Mouse (Mus musculus): ENCODE measurements around the gene Bbc3. TPM values are rescaled to one million over a fixed set of nuclear protein-coding genes. Genes with fewer than 3 reads are reported as not detected.
"Not testable (repeated sequence)": the region's sequence is repeated elsewhere in the genome, so short reads cannot be mapped to it uniquely, and the experiment has no call there.

The Bbc3 gene
- 8.2 and 9.3 TPM in 2 replicates for polyA plus RNA-seq (2016; fragmentation: Nextera tagmentation; extraction: Ambion mirVana)

DNA sequence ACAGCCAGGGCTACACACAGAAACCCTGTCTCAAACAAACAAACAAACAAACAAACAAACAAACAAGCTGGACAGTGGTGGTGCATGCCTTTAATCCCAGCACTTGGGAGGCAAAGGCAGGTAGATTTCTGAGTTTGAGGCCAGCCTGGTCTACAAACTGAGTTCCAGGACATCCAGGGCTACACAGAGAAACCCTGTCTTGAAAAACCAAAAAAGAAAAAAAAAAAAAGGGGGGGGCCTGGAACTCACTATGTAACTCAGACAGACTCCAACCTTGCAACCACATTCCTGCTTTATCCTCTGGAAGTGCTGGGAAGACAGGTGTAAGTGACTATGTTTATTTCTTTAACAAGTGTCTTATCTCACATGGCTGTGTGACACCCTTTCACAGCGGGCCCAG, at the start of gene Bbc3:
TSS of gene Bbc3 (plus strand) at position 301 of the 400 bp plus-strand sequence.
- H3K9me3 ChIP-seq; ATAC-seq (ENCODE audit: insufficient number of reproducible peaks, insufficient read depth, low FRiP score, low TSS enrichment, low read depth); H3K36me3 ChIP-seq: not testable (repeated sequence)
- Histone ChIP-seq H3K9ac (replicated peaks) (peak within 1 kb of the TSS; percentile 53; the same call in 1 of the 2 replicates), H3K27me3 (peaks cover 29% of the 10 kb centered on the region), H3K4me1 (replicated peaks) (peaks cover 46% of the 10 kb centered on the region), H3K27ac (peak within 1 kb of the TSS; percentile 41; the same call in 1 of the 2 replicates), H3K4me2 (peak within 1 kb of the TSS; percentile 99), H3K4me3 (replicated peaks) (peak within 1 kb of the TSS; percentile 69)
- WGBS = 48% methylated on average over 1 of the region's 1 CpGs

DNA sequence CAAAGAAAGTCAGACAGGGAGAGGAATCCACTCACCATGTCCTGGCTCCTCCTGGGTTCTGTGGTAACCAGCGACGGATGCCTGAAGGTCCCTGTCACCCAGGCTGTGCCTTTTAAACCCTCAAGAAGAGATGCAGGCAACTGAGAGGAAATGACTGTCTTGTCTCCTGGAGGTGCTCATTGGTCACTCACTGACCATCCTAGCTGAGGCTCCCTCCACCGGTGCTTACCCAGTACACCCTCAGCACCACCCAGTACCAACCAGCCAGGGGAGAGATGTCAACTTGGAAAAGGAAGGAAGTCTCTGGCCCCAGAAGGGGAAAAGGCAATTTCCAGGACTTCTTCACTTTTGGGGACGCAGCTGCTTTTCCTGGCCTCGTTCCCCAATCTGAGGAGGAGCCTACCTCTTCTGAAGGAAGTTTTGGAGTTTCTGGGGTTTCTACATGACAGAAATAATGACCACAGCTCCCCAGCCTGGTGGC, 49.0 kb upstream of the Bbc3 start, which contains the start of gene C5ar1:
TSS of gene C5ar1 (minus strand) at position 431 of the 481 bp plus-strand sequence.
- H3K4me2 ChIP-seq = no peak within 1 kb of the TSS
- H3K4me3 ChIP-seq (replicated peaks) = no peak within 1 kb of the TSS
- WGBS = 89% methylated on average over 5 of the region's 5 CpGs
- H3K9me3 ChIP-seq = no peaks in the 10 kb centered on the region
- H3K27ac ChIP-seq = no peak within 1 kb of the TSS
- H3K9ac ChIP-seq (replicated peaks) = no peak within 1 kb of the TSS
- H3K36me3 ChIP-seq = no peaks in the 10 kb centered on the region
- ATAC-seq (ENCODE audit: insufficient number of reproducible peaks, insufficient read depth, low FRiP score, low TSS enrichment, low read depth) = no peak
- no peaks in the 10 kb centered on the region for H3K4me1 ChIP-seq (replicated peaks)
- no peaks in the 10 kb centered on the region for H3K27me3 ChIP-seq

DNA sequence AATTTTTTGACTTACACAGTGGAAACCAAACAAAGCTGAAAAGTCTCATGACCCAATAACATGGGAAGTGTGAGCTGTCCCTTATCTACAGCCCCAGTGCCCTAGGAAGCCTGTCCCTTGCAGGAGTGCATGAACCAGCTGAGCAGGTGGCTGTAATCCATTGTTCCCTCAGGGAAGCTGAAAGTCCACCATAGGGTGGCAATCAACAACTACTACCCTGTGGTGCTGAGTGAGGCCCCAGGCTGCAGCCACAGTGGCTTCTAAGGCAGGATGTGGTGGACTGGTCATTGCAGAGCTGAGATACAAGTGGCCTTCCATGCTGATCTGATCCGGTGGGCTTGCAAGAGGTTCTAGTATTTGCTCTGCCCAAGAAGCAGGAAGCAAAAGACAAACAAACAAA, 47.1 kb upstream of the Bbc3 start:
- Histone ChIP-seq H3K4me2 (no peak overlapping the region), H3K27ac (no peak overlapping the region), H3K36me3 (no peaks in the 10 kb centered on the region), H3K4me1 (replicated peaks) (no peaks in the 10 kb centered on the region), H3K27me3 (no peaks in the 10 kb centered on the region), H3K4me3 (replicated peaks) (no peak overlapping the region), H3K9me3 (peaks cover 7% of the 10 kb centered on the region), H3K9ac (replicated peaks) (no peak overlapping the region)
- ATAC-seq (ENCODE audit: insufficient number of reproducible peaks, insufficient read depth, low FRiP score, low TSS enrichment, low read depth) = no peak
- 74% methylated on average over 1 of the region's 1 CpGs for WGBS

DNA sequence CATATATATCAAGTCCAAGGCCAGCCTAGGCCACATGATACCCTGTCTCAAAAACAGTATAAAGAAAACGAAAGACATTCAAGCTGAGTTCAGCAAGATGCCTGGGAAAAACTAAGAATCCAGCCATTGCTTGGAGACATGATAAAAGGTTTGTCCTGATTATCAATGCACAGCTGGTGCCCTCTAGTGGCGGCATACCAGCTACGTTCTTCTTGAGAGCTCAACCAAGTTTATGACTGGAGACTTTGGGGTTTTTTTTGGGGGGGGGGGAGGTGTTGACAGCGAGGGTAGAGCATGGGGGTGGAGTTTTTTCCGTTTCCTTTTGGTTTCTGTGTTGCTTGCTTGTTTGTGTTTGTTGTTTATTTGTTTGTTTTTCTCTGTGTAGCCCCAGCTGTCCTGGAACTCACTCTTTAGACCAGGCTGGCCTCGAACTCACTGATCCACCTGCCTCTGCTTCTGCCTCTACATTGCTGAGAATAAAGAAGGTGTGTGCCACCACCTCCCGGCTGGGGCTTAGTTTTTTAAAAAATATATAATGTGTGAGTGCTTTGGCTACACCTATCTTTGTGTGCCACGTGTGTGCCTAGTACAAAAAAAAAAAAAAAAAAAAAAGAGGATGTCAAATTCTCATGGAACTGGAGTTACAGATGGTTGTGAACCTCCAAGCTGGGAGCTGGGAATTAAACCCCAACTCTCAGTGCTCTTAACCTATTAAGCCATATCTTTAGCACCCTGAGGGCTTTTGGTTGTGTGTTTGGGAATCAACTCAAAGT, 45.0 kb upstream of the Bbc3 start:
- Histone ChIP-seq H3K27ac (no peak overlapping the region), H3K27me3 (no peaks in the 10 kb centered on the region), H3K4me2 (no peak overlapping the region), H3K9ac (replicated peaks) (no peak overlapping the region), H3K4me1 (replicated peaks) (no peaks in the 10 kb centered on the region), H3K4me3 (replicated peaks) (no peak overlapping the region), H3K9me3 (peaks cover 9% of the 10 kb centered on the region), H3K36me3 (no peaks in the 10 kb centered on the region)
- WGBS = 33% methylated on average over 8 of the region's 8 CpGs
- no peak for ATAC-seq (ENCODE audit: insufficient number of reproducible peaks, insufficient read depth, low FRiP score, low TSS enrichment, low read depth)

DNA sequence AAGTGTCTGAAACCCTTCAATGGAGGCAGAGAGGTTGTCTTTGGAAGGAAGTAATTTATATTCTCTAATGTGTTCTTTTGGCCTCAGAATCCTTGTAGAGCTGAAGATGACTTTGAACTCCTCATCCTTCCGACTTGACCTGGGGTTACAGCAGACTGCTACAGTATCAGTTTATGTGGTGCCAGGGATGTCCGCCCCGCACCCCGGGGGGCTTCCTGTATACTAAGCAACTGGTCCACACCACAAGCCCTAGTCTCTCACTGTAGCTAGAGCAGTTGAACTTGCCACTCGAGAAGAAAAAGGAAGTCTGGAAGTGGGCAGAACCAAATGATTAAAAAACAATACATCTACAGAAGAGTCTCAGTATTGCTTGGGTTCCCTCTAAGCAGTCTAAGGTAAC, 44.4 kb upstream of the Bbc3 start:
- 76% methylated on average over 5 of the region's 5 CpGs for WGBS
- ATAC-seq (ENCODE audit: insufficient number of reproducible peaks, insufficient read depth, low FRiP score, low TSS enrichment, low read depth) = no peak

DNA sequence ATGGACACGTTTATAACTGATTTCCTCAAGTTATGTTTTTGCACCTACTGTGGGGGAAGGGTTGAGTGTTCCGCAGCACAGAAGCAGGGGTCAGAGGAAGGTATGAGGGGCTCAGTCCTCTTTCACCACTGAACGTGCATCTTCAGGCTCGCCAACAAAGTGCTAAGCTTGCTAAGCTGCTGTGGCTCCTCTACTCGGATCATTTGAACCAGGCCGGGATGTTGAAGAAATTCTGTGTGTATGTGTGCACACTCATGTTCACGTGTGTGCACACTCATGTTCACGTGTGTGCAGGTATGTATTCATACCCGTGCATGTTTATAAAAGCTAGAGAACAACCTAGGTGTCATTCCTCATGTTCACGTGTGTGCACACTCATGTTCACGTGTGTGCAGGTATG, 42.3 kb upstream of the Bbc3 start:
- Histone ChIP-seq H3K36me3 (no peaks in the 10 kb centered on the region), H3K4me1 (replicated peaks) (no peaks in the 10 kb centered on the region), H3K9me3 (peaks cover 9% of the 10 kb centered on the region), H3K9ac (replicated peaks) (no peak overlapping the region), H3K4me3 (replicated peaks) (no peak overlapping the region), H3K4me2 (no peak overlapping the region), H3K27me3 (peaks cover 5% of the 10 kb centered on the region; the same call in 1 of the 2 replicates), H3K27ac (no peak overlapping the region)
- no peak for ATAC-seq (ENCODE audit: insufficient number of reproducible peaks, insufficient read depth, low FRiP score, low TSS enrichment, low read depth)
- WGBS = 90% methylated on average over 11 of the region's 11 CpGs

More for the DNA sequence above, 44.4 kb upstream of the Bbc3 start:
- Histone ChIP-seq H3K9me3 (peaks cover 9% of the 10 kb centered on the region), H3K9ac (replicated peaks) (no peak overlapping the region), H3K27ac (no peak overlapping the region), H3K36me3 (no peaks in the 10 kb centered on the region), H3K4me2 (no peak overlapping the region), H3K4me3 (replicated peaks) (no peak overlapping the region), H3K4me1 (replicated peaks) (no peaks in the 10 kb centered on the region), H3K27me3 (no peaks in the 10 kb centered on the region; the same call in 1 of the 2 replicates)

DNA sequence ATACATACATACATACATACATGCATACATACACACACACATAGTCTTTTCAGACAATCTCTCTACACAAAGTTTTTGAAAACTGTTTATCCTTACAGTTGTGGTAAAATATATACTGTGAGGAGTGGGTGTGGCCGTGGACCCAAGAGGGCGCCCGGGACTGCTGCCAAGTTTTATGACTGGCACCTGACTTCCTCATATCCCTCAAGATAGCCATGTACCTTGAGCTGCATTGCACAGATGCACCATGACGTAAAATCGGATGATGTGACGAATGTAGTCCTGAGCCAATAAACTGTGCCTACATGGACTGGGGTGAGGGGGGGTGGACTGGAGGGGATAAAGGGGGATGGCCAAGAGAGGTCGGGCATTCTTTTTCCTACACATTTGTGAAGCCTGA, 41.6 kb upstream of the Bbc3 start:
- H3K36me3 ChIP-seq; H3K9me3 ChIP-seq; ATAC-seq (ENCODE audit: insufficient number of reproducible peaks, insufficient read depth, low FRiP score, low TSS enrichment, low read depth); H3K9ac ChIP-seq (replicated peaks); H3K4me1 ChIP-seq (replicated peaks); H3K27ac ChIP-seq; H3K4me2 ChIP-seq; H3K4me3 ChIP-seq (replicated peaks); H3K27me3 ChIP-seq: not testable (repeated sequence)
- 75% methylated on average over 7 of the region's 7 CpGs for WGBS

DNA sequence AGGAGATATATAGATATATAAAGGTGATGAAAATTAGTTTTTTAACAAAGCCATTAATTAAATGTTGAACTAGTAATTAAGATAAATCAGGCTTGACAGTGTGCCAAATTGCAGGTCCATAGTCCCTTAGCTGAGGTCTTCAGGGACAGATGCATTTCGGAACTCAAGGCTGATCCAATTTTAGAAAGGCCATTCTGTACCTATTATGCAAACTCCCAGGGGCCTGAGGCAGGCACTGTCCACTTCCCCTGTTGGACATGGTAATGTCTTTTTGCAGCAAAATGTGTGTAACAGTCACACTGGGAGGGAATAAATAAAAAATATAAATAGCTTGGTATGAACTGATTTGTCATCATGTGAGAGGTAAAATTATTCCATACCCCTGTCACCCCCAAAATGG, 37.1 kb upstream of the Bbc3 start:
- H3K4me2 ChIP-seq = no peak overlapping the region
- ATAC-seq (ENCODE audit: insufficient number of reproducible peaks, insufficient read depth, low FRiP score, low TSS enrichment, low read depth) = no peak
- H3K27ac ChIP-seq = no peak overlapping the region
- H3K27me3 ChIP-seq = peaks cover 14% of the 10 kb centered on the region
- no peak overlapping the region; the same call in 1 of the 2 replicates for H3K9ac ChIP-seq (replicated peaks)
- H3K4me1 ChIP-seq (replicated peaks) = peaks cover 22% of the 10 kb centered on the region
- 83% methylated on average over 1 of the region's 1 CpGs for WGBS
- peaks cover 12% of the 10 kb centered on the region for H3K36me3 ChIP-seq
- no peak overlapping the region for H3K4me3 ChIP-seq (replicated peaks)
- 0 out of 2 replicates have a peak, but pooled peaks cover 1% of the 10 kb centered on the region for H3K9me3 ChIP-seq

DNA sequence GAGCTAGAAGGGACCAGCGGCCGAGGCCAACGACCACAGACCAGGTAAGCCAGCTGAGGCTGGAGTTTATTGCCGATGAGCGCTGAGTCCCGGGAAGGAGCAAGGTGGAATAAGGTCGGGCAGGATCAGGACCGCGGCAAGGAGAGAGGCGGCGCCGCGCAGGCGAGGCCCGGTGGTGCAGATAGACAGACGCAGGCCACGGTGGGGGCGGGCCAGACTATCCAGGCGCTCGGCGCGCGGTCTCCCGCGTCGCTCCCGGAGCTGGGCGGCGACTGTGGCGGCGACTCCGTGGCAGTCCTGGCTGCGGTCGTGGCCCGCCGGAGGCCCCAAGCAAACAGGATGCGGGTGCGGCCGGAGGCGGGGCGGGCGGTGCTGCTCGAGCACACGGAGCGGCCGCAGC, 35.5 kb upstream of the Bbc3 start:
- Histone ChIP-seq H3K27me3 (peaks cover 14% of the 10 kb centered on the region), H3K9ac (replicated peaks) (peak overlapping the region; percentile 83), H3K36me3 (peaks cover 28% of the 10 kb centered on the region), H3K27ac (peak overlapping the region; percentile 86), H3K4me1 (replicated peaks) (peaks cover 22% of the 10 kb centered on the region), H3K4me3 (replicated peaks) (peak overlapping the region; percentile 78), H3K9me3 (no peaks in the 10 kb centered on the region), H3K4me2 (peak overlapping the region; percentile 72)
- under 1% methylated on average over 41 of the region's 46 CpGs for WGBS
- peak; percentile 73 for ATAC-seq (ENCODE audit: insufficient number of reproducible peaks, insufficient read depth, low FRiP score, low TSS enrichment, low read depth)

DNA sequence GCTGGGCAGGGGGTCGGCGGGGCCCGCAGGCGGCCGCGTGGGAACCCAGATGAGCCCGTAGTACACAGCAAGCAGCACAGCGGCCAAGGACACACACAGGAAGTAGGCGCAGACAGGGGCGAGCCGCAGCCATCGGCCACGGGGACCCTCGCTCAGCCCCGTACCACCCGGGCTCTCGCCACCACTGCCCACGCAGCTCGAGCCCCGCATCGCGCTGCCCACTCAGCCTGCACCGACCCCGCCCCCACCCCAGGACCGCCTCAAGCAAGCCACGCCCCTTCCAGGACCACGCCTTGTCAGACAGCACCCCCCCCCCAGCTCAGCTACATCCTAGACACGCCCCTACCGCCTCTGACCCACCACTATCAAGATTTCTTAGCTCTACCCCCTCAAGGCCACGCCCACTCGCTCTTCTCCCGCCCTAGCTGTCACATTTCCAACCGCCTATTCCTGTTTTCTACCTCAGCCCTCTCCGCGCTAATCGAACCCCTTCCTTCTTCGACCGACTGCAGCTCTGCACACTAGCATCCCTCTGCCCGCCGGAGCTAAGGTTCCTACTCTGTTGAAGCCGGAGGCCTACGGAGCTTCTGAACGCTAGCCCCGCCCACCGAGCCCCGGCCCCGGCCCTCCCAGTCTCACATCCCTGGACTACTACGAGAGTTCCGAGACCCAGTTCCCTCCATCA, 35.0 kb upstream of the Bbc3 start, which contains the start of gene Inafm1:
TSS of gene Inafm1 (minus strand) at position 537 of the 685 bp plus-strand sequence.
- WGBS = 1% methylated on average over 40 of the region's 49 CpGs
- H3K9ac ChIP-seq (replicated peaks) = peak within 1 kb of the TSS; percentile 83
- peaks cover 33% of the 10 kb centered on the region for H3K36me3 ChIP-seq
- peaks cover 22% of the 10 kb centered on the region for H3K4me1 ChIP-seq (replicated peaks)
- peaks cover 14% of the 10 kb centered on the region for H3K27me3 ChIP-seq
- peak within 1 kb of the TSS; percentile 72 for H3K4me2 ChIP-seq
- H3K27ac ChIP-seq = peak within 1 kb of the TSS; percentile 86
- ATAC-seq (ENCODE audit: insufficient number of reproducible peaks, insufficient read depth, low FRiP score, low TSS enrichment, low read depth) = peak; percentile 82
- H3K9me3 ChIP-seq = no peaks in the 10 kb centered on the region
- peak within 1 kb of the TSS; percentile 78 for H3K4me3 ChIP-seq (replicated peaks)

DNA sequence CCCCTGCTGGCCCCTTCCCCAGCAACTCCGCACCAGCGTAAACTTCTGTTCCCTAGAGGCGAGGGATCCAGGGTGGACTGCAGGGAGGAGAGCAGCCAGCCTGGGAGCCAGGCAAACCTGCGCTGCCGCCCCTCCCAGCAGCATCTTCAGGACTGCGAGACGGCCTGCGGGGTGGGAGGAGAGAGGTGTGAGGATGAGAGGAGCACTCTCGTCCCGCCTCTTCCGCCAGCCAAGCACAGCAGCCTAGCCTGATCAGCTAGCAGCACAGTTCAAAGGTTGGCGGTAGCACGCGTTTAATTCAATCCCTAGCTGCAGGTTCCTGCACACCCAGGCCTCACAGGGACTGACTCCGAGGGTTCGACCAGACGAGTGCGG, 34.4 kb upstream of the Bbc3 start:
- peak overlapping the region; percentile 65 for H3K9ac ChIP-seq (replicated peaks)
- H3K36me3 ChIP-seq = peaks cover 39% of the 10 kb centered on the region
- no peaks in the 10 kb centered on the region for H3K9me3 ChIP-seq
- H3K27ac ChIP-seq = peak overlapping the region; percentile 86
- H3K4me3 ChIP-seq (replicated peaks) = peak overlapping the region; percentile 78
- H3K4me1 ChIP-seq (replicated peaks) = peaks cover 22% of the 10 kb centered on the region
- peak; percentile 77 for ATAC-seq (ENCODE audit: insufficient number of reproducible peaks, insufficient read depth, low FRiP score, low TSS enrichment, low read depth)
- peak overlapping the region; percentile 72 for H3K4me2 ChIP-seq
- H3K27me3 ChIP-seq = peaks cover 14% of the 10 kb centered on the region
- under 1% methylated on average over 18 of the region's 18 CpGs for WGBS

All from limb, embryonic 12.5 days (tissue).